Mouse (Mus musculus): ENCODE measurements at regions not wholly inside any gene's neighbourhood (a gene's known extent, or its start where the extent isn't known, plus 50 kb on each side); places are given as distances from the start of the nearest gene placed in this dataset.

GRCm38 (mm10) chr9:115724063-115724462 lies 185.2 kb upstream of the Gadl1 start:
- Histone ChIP-seq H3K27ac (no peak overlapping the region), H3K36me3 (ENCODE audit: insufficient read depth, low read length) (no peaks in the 10 kb centered on the region), H3K4me1 (replicated peaks; ENCODE audit: insufficient read depth, low read length) (no peaks in the 10 kb centered on the region), H3K4me3 (replicated peaks; ENCODE audit: low read depth, low read length) (no peak overlapping the region), H3K27me3 (ENCODE audit: insufficient read depth, low read length) (no peaks in the 10 kb centered on the region), H3K9ac (ENCODE audit: low read depth, low read length) (no peak overlapping the region), H3K4me2 (ENCODE audit: low read length) (no peak overlapping the region), H3K9me3 (replicated peaks; ENCODE audit: low read length) (no peaks in the 10 kb centered on the region)
- WGBS, result 35% methylated on average over 2 of the region's 2 CpGs
- TF ChIP-seq CTCF (IDR thresholded peaks at IDR 0.05; ENCODE audit: low read depth), result no peak
- DNase-seq (ENCODE audit: low spot score) (no peak), ATAC-seq (replicated peaks; ENCODE audit: low FRiP score, low read depth) (no peak)

- Histone ChIP-seq H3K4me2 (ENCODE audit: low read length) (no peak overlapping the region), H3K27me3 (ENCODE audit: insufficient read depth, low read length) (no peaks in the 10 kb centered on the region), H3K9ac (ENCODE audit: low read depth, low read length) (no peak overlapping the region), H3K4me3 (replicated peaks; ENCODE audit: low read depth, low read length) (no peak overlapping the region), H3K36me3 (ENCODE audit: insufficient read depth, low read length) (no peaks in the 10 kb centered on the region), H3K27ac (no peak overlapping the region), H3K9me3 (replicated peaks; ENCODE audit: low read length) (no peaks in the 10 kb centered on the region), H3K4me1 (replicated peaks; ENCODE audit: insufficient read depth, low read length) (no peaks in the 10 kb centered on the region)
- WGBS, result 67% methylated on average over 5 of the region's 5 CpGs
- peak; percentile 29 for DNase-seq (ENCODE audit: low spot score)
- ATAC-seq (replicated peaks; ENCODE audit: low FRiP score, low read depth), result no peak
- TF ChIP-seq CTCF (IDR thresholded peaks at IDR 0.05; ENCODE audit: low read depth), result no peak
Measured at GRCm38 (mm10) chr9:115727361-115727760, 181.9 kb upstream of the Gadl1 start.

GRCm38 (mm10) chr9:115731557-115731956 lies 177.7 kb upstream of the Gadl1 start:
- no peak; the same call in 1 of the 2 replicates for ATAC-seq (replicated peaks; ENCODE audit: low FRiP score, low read depth)
- peak; percentile 64 for DNase-seq (ENCODE audit: low spot score)
- peak; percentile 37; the same call in 1 of the 2 replicates for TF ChIP-seq CTCF (IDR thresholded peaks at IDR 0.05; ENCODE audit: low read depth)
- H3K36me3 ChIP-seq (ENCODE audit: insufficient read depth, low read length), result no peaks in the 10 kb centered on the region
- WGBS, result 15% methylated on average over 6 of the region's 6 CpGs
- no peaks in the 10 kb centered on the region for H3K9me3 ChIP-seq (replicated peaks; ENCODE audit: low read length)
- no peaks in the 10 kb centered on the region for H3K27me3 ChIP-seq (ENCODE audit: insufficient read depth, low read length)
- no peak overlapping the region for H3K4me3 ChIP-seq (replicated peaks; ENCODE audit: low read depth, low read length)
- H3K9ac ChIP-seq (ENCODE audit: low read depth, low read length), result no peak overlapping the region
- H3K4me1 ChIP-seq (replicated peaks; ENCODE audit: insufficient read depth, low read length), result no peaks in the 10 kb centered on the region
- H3K27ac ChIP-seq, result no peak overlapping the region
- no peak overlapping the region for H3K4me2 ChIP-seq (ENCODE audit: low read length)

- 91% methylated on average over 4 of the region's 4 CpGs for WGBS
- no peak for DNase-seq (ENCODE audit: low spot score)
- Histone ChIP-seq H3K27ac (no peak overlapping the region), H3K9ac (ENCODE audit: low read depth, low read length) (no peak overlapping the region), H3K9me3 (replicated peaks; ENCODE audit: low read length) (no peaks in the 10 kb centered on the region), H3K4me3 (replicated peaks; ENCODE audit: low read depth, low read length) (no peak overlapping the region), H3K4me2 (ENCODE audit: low read length) (no peak overlapping the region), H3K27me3 (ENCODE audit: insufficient read depth, low read length) (no peaks in the 10 kb centered on the region), H3K4me1 (replicated peaks; ENCODE audit: insufficient read depth, low read length) (no peaks in the 10 kb centered on the region), H3K36me3 (ENCODE audit: insufficient read depth, low read length) (no peaks in the 10 kb centered on the region)
- TF ChIP-seq CTCF (IDR thresholded peaks at IDR 0.05; ENCODE audit: low read depth), result no peak
- no peak for ATAC-seq (replicated peaks; ENCODE audit: low FRiP score, low read depth)
Measured at GRCm38 (mm10) chr9:115733104-115733503, 176.2 kb upstream of the Gadl1 start.

GRCm38 (mm10) chr9:115739984-115740383 lies 169.3 kb upstream of the Gadl1 start:
- ATAC-seq (replicated peaks; ENCODE audit: low FRiP score, low read depth) (no peak), DNase-seq (ENCODE audit: low spot score) (no peak)
- 84% methylated on average over 5 of the region's 5 CpGs for WGBS
- Histone ChIP-seq H3K4me3 (replicated peaks; ENCODE audit: low read depth, low read length) (no peak overlapping the region), H3K27ac (no peak overlapping the region), H3K4me2 (ENCODE audit: low read length) (no peak overlapping the region), H3K9ac (ENCODE audit: low read depth, low read length) (no peak overlapping the region), H3K27me3 (ENCODE audit: insufficient read depth, low read length) (no peaks in the 10 kb centered on the region), H3K36me3 (ENCODE audit: insufficient read depth, low read length) (no peaks in the 10 kb centered on the region), H3K9me3 (replicated peaks; ENCODE audit: low read length) (no peaks in the 10 kb centered on the region), H3K4me1 (replicated peaks; ENCODE audit: insufficient read depth, low read length) (no peaks in the 10 kb centered on the region)
- no peak for TF ChIP-seq CTCF (IDR thresholded peaks at IDR 0.05; ENCODE audit: low read depth)

GRCm38 (mm10) chr9:115746436-115746835 lies 162.8 kb upstream of the Gadl1 start:
- DNase-seq (ENCODE audit: low spot score) (no peak), ATAC-seq (replicated peaks; ENCODE audit: low FRiP score, low read depth) (no peak)
- Histone ChIP-seq H3K4me3 (replicated peaks; ENCODE audit: low read depth, low read length) (no peak overlapping the region), H3K36me3 (ENCODE audit: insufficient read depth, low read length) (no peaks in the 10 kb centered on the region), H3K27me3 (ENCODE audit: insufficient read depth, low read length) (no peaks in the 10 kb centered on the region), H3K9ac (ENCODE audit: low read depth, low read length) (no peak overlapping the region), H3K9me3 (replicated peaks; ENCODE audit: low read length) (no peaks in the 10 kb centered on the region), H3K27ac (no peak overlapping the region), H3K4me2 (ENCODE audit: low read length) (no peak overlapping the region), H3K4me1 (replicated peaks; ENCODE audit: insufficient read depth, low read length) (no peaks in the 10 kb centered on the region)
- 82% methylated on average over 9 of the region's 9 CpGs for WGBS
- TF ChIP-seq CTCF (IDR thresholded peaks at IDR 0.05; ENCODE audit: low read depth), result no peak

- Histone ChIP-seq H3K9me3 (replicated peaks; ENCODE audit: low read length) (no peaks in the 10 kb centered on the region), H3K4me1 (replicated peaks; ENCODE audit: insufficient read depth, low read length) (no peaks in the 10 kb centered on the region; the same call in 1 of the 2 replicates), H3K4me3 (replicated peaks; ENCODE audit: low read depth, low read length) (no peak overlapping the region), H3K9ac (ENCODE audit: low read depth, low read length) (no peak overlapping the region), H3K4me2 (ENCODE audit: low read length) (no peak overlapping the region), H3K27ac (no peak overlapping the region), H3K27me3 (ENCODE audit: insufficient read depth, low read length) (no peaks in the 10 kb centered on the region), H3K36me3 (ENCODE audit: insufficient read depth, low read length) (no peaks in the 10 kb centered on the region)
- DNase-seq (ENCODE audit: low spot score), result peak; percentile 52
- 36% methylated on average over 2 of the region's 2 CpGs for WGBS
- ATAC-seq (replicated peaks; ENCODE audit: low FRiP score, low read depth), result peak; percentile 36; the same call in 1 of the 2 replicates
- TF ChIP-seq CTCF (IDR thresholded peaks at IDR 0.05; ENCODE audit: low read depth), result no peak
Measured at GRCm38 (mm10) chr9:115760496-115760895, 148.8 kb upstream of the Gadl1 start.

Measured in kidney, postnatal 0 days (tissue).